ENCODE assay signal across 9 mouse cellular contexts in genomic region chr14:118322003-118322821, GRCm38 (mm10). TPM values are rescaled to one million over a fixed set of nuclear protein-coding genes. Genes with fewer than 3 reads are reported as not detected.
A peak's percentile ranks its signal among the peaks of the same experiment; 100 is the strongest.
DNase-seq lines count a peak whose midpoint lies in the region; ATAC-seq and TF ChIP-seq lines count a peak whose summit lies in the region.
"Had no signal": no experiment of that assay in that cellular context is flagged by ENCODE, and none has a peak within 500 bp of the region (broad histone marks: within the 10 kb centered on the region; RNA-seq: fewer than 3 reads in every experiment).

No protein-coding gene starts in this region.

- WGBS in kidney, postnatal 0 days: 21% methylated on average over 26 of the region's 26 CpGs
- 1% methylated on average over 26 of the region's 26 CpGs for WGBS in forebrain, embryonic 14.5 days
- 9% methylated on average over 26 of the region's 26 CpGs for WGBS in limb, embryonic 14.5 days

- H3K27ac ChIP-seq in kidney, postnatal 0 days: no peak overlapping the region
- peak overlapping the region; percentile 17; the same call in 1 of the 2 replicates for H3K27ac ChIP-seq in forebrain, embryonic 14.5 days (ENCODE audit: low read depth, low read length)
- H3K27ac ChIP-seq in limb, embryonic 14.5 days (replicated peaks; ENCODE audit: low read depth, low read length): no peak overlapping the region

- no peak for TF ChIP-seq CTCF in kidney, postnatal 0 days (IDR thresholded peaks at IDR 0.05; ENCODE audit: low read depth)

- H3K4me3 ChIP-seq in kidney, postnatal 0 days (replicated peaks; ENCODE audit: low read depth, low read length): peak overlapping the region; percentile 28
- H3K4me3 ChIP-seq in forebrain, embryonic 14.5 days (ENCODE audit: low read depth, low read length): peak overlapping the region; percentile 29
- peak overlapping the region; percentile 28 for H3K4me3 ChIP-seq in limb, embryonic 14.5 days (replicated peaks; ENCODE audit: low read length)

- 0 out of 2 replicates have a peak, but pooled peaks cover 12% of the 10 kb centered on the region for H3K27me3 ChIP-seq in kidney, postnatal 0 days (ENCODE audit: insufficient read depth, low read length)
- no peaks in the 10 kb centered on the region for H3K27me3 ChIP-seq in forebrain, embryonic 14.5 days (replicated peaks; ENCODE audit: control insufficient read depth, insufficient read depth, low read length)
- peaks cover 28% of the 10 kb centered on the region for H3K27me3 ChIP-seq in limb, embryonic 14.5 days (ENCODE audit: control insufficient read depth, insufficient read depth, low read length)

- no peak for ATAC-seq in kidney, postnatal 0 days (replicated peaks; ENCODE audit: low FRiP score, low read depth)
- ATAC-seq in forebrain, embryonic 14.5 days: peak; percentile 80
- ATAC-seq in limb, embryonic 14.5 days (ENCODE audit: low FRiP score, low read depth): no peak
- no peak for ATAC-seq in megakaryocyte progenitor cell, adult 5-6 weeks (replicated peaks; ENCODE audit: poor library complexity)

- no peaks in the 10 kb centered on the region for H3K4me1 ChIP-seq in kidney, postnatal 0 days (replicated peaks; ENCODE audit: insufficient read depth, low read length)
- peaks cover 12% of the 10 kb centered on the region for H3K4me1 ChIP-seq in forebrain, embryonic 14.5 days (ENCODE audit: control insufficient read depth, insufficient read depth, low read length)
- H3K4me1 ChIP-seq in limb, embryonic 14.5 days (ENCODE audit: control insufficient read depth, insufficient read depth, low read length): no peaks in the 10 kb centered on the region

- peak overlapping the region; percentile 48 for H3K4me2 ChIP-seq in kidney, postnatal 0 days (ENCODE audit: low read length)
- peak overlapping the region; percentile 60 for H3K4me2 ChIP-seq in forebrain, embryonic 14.5 days (ENCODE audit: low read length)
- peak overlapping the region; percentile 53 for H3K4me2 ChIP-seq in limb, embryonic 14.5 days (replicated peaks; ENCODE audit: low read depth, low read length, severe bottlenecking)

- no peak for DNase-seq in kidney, postnatal 0 days (ENCODE audit: low spot score)
- no peak for DNase-seq in kidney, postnatal 4 days
- peak; percentile 73 for DNase-seq in forebrain, embryonic 14.5 days (ENCODE audit: low spot score)
- no peak for DNase-seq in limb, embryonic 14.5 days (ENCODE audit: low spot score)
- peak; percentile 58 for DNase-seq in retina, postnatal 1 day
- DNase-seq in kidney, adult 9 months: no peak
- no peak for DNase-seq in ovary, postnatal 14 days (ENCODE audit: low spot score)
- DNase-seq: adrenal gland, postnatal 14 days had no signal

- no peaks in the 10 kb centered on the region for H3K9me3 ChIP-seq in kidney, postnatal 0 days (replicated peaks; ENCODE audit: low read length)
- H3K9me3 ChIP-seq in forebrain, embryonic 14.5 days (replicated peaks; ENCODE audit: control insufficient read depth, low read length): no peaks in the 10 kb centered on the region
- H3K9me3 ChIP-seq in limb, embryonic 14.5 days (ENCODE audit: control insufficient read depth, low read length): no peaks in the 10 kb centered on the region

- TF ChIP-seq POLR2A in limb, embryonic 14.5 days (IDR thresholded peaks at IDR 0.05; ENCODE audit: borderline replicate concordance, extremely low read depth, insufficient read depth, insufficient read length): no peak

- H3K36me3 ChIP-seq in kidney, postnatal 0 days (ENCODE audit: insufficient read depth, low read length): no peaks in the 10 kb centered on the region
- no peaks in the 10 kb centered on the region for H3K36me3 ChIP-seq in forebrain, embryonic 14.5 days (ENCODE audit: control insufficient read depth, insufficient read depth, low read length)
- no peaks in the 10 kb centered on the region for H3K36me3 ChIP-seq in limb, embryonic 14.5 days (ENCODE audit: control insufficient read depth, insufficient read depth, low read length)

- no peak overlapping the region for H3K9ac ChIP-seq in kidney, postnatal 0 days (ENCODE audit: low read depth, low read length)
- H3K9ac ChIP-seq in forebrain, embryonic 14.5 days (ENCODE audit: low read length): peak overlapping the region; percentile 52
- H3K9ac ChIP-seq in limb, embryonic 14.5 days (ENCODE audit: low read depth, low read length, severe bottlenecking): peak overlapping the region; percentile 43

RNA-seq across cellular contexts. Expression of gene Gm9376, which starts 55.5 kb away (rescaled TPM):
- not detected in 2 replicates for polyA plus RNA-seq in kidney, postnatal 0 days (2015; fragmentation: Nextera tagmentation; extraction: Ambion mirVana)
- polyA plus RNA-seq in forebrain, embryonic 14.5 days (2014; fragmentation: Nextera tagmentation; extraction: Ambion mirVana): not detected in 2 replicates
- not detected in 2 replicates for polyA plus RNA-seq in limb, embryonic 14.5 days (2012; rRNA removed)
- not detected in 2 replicates for polyA plus RNA-seq in limb, embryonic 14.5 days (2014; fragmentation: Nextera tagmentation; extraction: Ambion mirVana)
- not detected in 2 replicates for total RNA-seq in megakaryocyte progenitor cell, adult 5-6 weeks (2015)
- total RNA-seq in megakaryocyte progenitor cell, adult 5-6 weeks (2017): not detected in 2 replicates
- total RNA-seq: adrenal gland, postnatal 14 days had no signal

Comparison
In these comparisons a context has a peak if more than half of its experiments do, and no peak if none do; other contexts are left out.
1. DNase-seq: peak in forebrain, embryonic 14.5 days (single experiment) and retina, postnatal 1 day (single experiment); none in kidney, postnatal 0 days (single experiment), kidney, postnatal 4 days (0 of 2), limb, embryonic 14.5 days (single experiment), kidney, adult 9 months (single experiment) and ovary, postnatal 14 days (single experiment).
2. Peak in every context shown above with its lines, with median percentiles within 50 percentile points of each other: H3K4me2 ChIP-seq and H3K4me3 ChIP-seq.